Mouse (Mus musculus) kidney, embryonic 15.5 days (tissue): ENCODE results near the gene Nav3. TPM values are rescaled to one million over a fixed set of nuclear protein-coding genes. Genes with fewer than 3 reads are reported as not detected.

Experiments
- ATAC-seq: fragments of 200-750 bp; cut with Nextera tagmentation; replicated peaks from 2 replicates; pipeline ENCODE4 v1.8.0; 2017; ENCODE audit warnings: moderate TSS enrichment; ENCODE audit not compliant: low FRiP score
- H3K27ac ChIP-seq: fragments of 300-500 bp; sonication (generic); 2 replicates; pipeline ENCODE4 v1.5.1; 2015; ENCODE audit warnings: mild to moderate bottlenecking, inconsistent platforms
- H3K27me3 ChIP-seq: fragments of 300-500 bp; sonication (generic); 2 replicates; pipeline ENCODE4 v1.6.1; 2015; ENCODE audit warnings: inconsistent platforms
- H3K36me3 ChIP-seq: fragments of 300-500 bp; sonication (generic); 2 replicates; pipeline ENCODE4 v1.6.1; 2015; ENCODE audit warnings: inconsistent platforms
- H3K4me1 ChIP-seq: fragments of 300-500 bp; sonication (generic); 2 replicates; pipeline ENCODE4 v1.6.1; 2015; ENCODE audit warnings: inconsistent platforms
- H3K4me2 ChIP-seq: fragments of 300-500 bp; sonication (generic); 2 replicates; pipeline ENCODE4 v1.6.1; 2015; ENCODE audit warnings: moderate library complexity, mild to moderate bottlenecking, inconsistent platforms
- H3K4me3 ChIP-seq: fragments of 300-500 bp; sonication (generic); replicated peaks from 2 replicates; pipeline ENCODE4 v1.5.1; 2015; ENCODE audit warnings: mild to moderate bottlenecking, inconsistent platforms
- H3K9ac ChIP-seq: fragments of 300-500 bp; sonication (generic); 2 replicates; pipeline ENCODE4 v1.6.1; 2015; ENCODE audit warnings: mild to moderate bottlenecking, inconsistent platforms
- H3K9me3 ChIP-seq: fragments of 300-500 bp; sonication (generic); replicated peaks from 2 replicates; pipeline ENCODE4 v1.6.1; 2016; ENCODE audit warnings: inconsistent platforms
- WGBS: fragments of 180-500 bp; shearing (Covaris S2); methylation state at CpG from one replicate; pipeline ENCODE4 v1.1.7; 2015; ENCODE audit warnings: mixed read lengths; 5-methylcytosine and 5-hydroxymethylcytosine counted together
- polyA plus RNA-seq: library from polyadenylated mRNA; unstranded; fragments of >200 nt; fragmentation: Nextera tagmentation; extraction: Ambion mirVana; gene quantifications from 2 replicates; pipeline ENCODE4 v1.2.1, GENCODE M21; 2015

Gene Nav3
- polyA plus RNA-seq, 1 experiment from 2014 or later, result 4.6 TPM

DNA sequence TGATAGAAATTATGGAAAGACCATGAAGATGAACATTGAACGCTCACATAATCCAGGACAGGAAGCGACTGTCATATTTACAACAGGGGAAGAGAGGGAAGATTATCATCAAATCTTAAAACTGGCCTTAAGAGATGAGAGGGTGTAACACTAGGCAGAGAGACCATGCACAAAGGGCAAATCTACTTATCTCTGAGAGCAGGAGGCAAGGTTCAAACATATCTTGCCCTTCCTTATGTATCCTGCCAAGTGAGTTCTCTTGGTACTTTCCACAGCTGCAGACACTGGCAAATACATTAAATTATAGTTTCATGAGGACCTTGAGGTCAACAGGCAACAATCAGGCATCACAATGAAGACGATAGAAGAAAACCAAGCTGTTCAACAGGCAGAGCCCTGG is 529.9 kb downstream of the Nav3 start:
- no peak overlapping the region for H3K27ac ChIP-seq
- no peaks in the 10 kb centered on the region for H3K36me3 ChIP-seq
- no peaks in the 10 kb centered on the region for H3K27me3 ChIP-seq
- H3K9ac ChIP-seq, result no peak overlapping the region
- H3K4me1 ChIP-seq, result peaks cover 18% of the 10 kb centered on the region
- WGBS, result 71% methylated on average over 3 of the region's 3 CpGs
- no peaks in the 10 kb centered on the region for H3K9me3 ChIP-seq
- ATAC-seq, result no peak
- H3K4me2 ChIP-seq, result no peak overlapping the region
- no peak overlapping the region for H3K4me3 ChIP-seq

DNA sequence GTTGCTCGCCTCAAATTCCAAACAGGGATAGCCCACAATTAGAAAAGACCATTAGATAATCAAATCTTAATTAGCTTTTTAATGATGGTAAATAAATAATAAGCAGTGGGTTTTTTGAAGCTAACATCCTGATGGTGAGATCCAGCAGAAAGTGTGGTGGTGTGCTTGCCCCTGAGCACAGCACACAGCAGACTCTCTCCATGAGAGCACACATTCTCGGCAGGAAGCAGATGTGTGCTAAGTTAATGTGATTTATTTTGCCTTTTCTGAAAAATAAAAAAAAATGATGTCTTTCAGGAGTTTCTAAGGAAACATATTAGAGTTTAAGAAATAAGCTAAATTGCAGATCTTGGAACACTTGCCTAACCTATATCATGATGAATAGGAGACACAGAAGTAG is 531.9 kb downstream of the Nav3 start:
- no peak for ATAC-seq
- H3K4me3 ChIP-seq, result no peak overlapping the region
- no peaks in the 10 kb centered on the region for H3K36me3 ChIP-seq
- no peaks in the 10 kb centered on the region for H3K9me3 ChIP-seq
- H3K27me3 ChIP-seq, result no peaks in the 10 kb centered on the region
- peaks cover 14% of the 10 kb centered on the region for H3K4me1 ChIP-seq
- H3K9ac ChIP-seq, result no peak overlapping the region
- H3K27ac ChIP-seq, result no peak overlapping the region
- WGBS, result 67% methylated on average over 2 of the region's 2 CpGs
- no peak overlapping the region for H3K4me2 ChIP-seq

DNA sequence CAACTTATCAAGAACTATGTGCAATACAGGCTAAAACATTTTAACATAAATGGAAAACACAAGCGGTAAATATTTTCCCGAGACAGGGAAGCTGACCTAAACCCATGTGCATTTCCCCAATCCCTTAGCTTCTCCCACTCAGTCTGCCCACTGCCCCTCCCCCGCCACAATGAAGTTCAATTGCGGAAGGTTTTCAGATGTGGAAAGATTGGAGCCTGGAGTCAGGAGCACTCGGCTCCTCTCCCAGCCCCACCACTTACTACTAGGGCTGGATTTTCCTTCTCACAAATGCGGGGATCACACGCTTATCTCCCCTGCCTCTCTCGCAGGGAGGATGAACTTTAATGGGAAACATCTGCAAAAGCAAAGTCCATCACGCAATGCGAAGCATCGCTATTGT is 534.6 kb downstream of the Nav3 start:
- peak; percentile 57; the same call in 1 of the 2 replicates for ATAC-seq

DNA sequence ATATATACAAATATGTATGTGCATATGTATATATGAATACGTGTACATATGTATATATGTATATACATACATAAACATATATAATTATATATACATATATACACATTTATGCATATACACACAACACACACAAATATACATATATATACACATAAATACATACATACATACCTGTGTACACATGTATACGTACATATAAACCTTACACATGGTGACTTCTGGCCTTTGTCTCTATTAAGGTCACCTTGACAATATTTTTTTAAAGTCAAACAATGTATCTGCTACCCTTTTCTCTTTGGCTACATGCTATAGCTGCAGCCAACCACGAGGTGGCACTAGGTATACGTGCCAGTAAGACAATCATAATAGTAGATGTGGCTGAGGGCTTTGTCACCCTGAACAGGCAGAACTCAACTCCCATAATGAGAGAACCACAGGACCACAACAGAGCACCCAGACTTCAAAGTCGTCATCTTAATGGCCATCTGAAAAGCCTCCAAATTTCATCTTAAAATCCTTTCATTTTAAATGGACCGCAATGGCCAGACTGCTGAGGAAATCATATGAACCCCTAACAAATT is 535.3 kb downstream of the Nav3 start:
- H3K27me3 ChIP-seq, result no peaks in the 10 kb centered on the region
- no peak overlapping the region for H3K27ac ChIP-seq
- peak overlapping the region; percentile 40 for H3K4me2 ChIP-seq
- no peak overlapping the region for H3K9ac ChIP-seq
- H3K9me3 ChIP-seq, result no peaks in the 10 kb centered on the region
- 12% methylated on average over 6 of the region's 6 CpGs for WGBS
- peak; percentile 90 for ATAC-seq
- H3K4me3 ChIP-seq, result peak overlapping the region; percentile 14; the same call in 1 of the 2 replicates
- H3K36me3 ChIP-seq, result no peaks in the 10 kb centered on the region
- peaks cover 4% of the 10 kb centered on the region for H3K4me1 ChIP-seq

More for the DNA sequence above, 534.6 kb downstream of the Nav3 start:
- peak overlapping the region; percentile 14 for H3K4me3 ChIP-seq
- H3K36me3 ChIP-seq, result no peaks in the 10 kb centered on the region
- H3K9ac ChIP-seq, result no peak overlapping the region
- no peak overlapping the region for H3K27ac ChIP-seq
- H3K27me3 ChIP-seq, result no peaks in the 10 kb centered on the region
- H3K9me3 ChIP-seq, result no peaks in the 10 kb centered on the region
- WGBS, result 44% methylated on average over 11 of the region's 11 CpGs
- peaks cover 4% of the 10 kb centered on the region for H3K4me1 ChIP-seq
- peak overlapping the region; percentile 40 for H3K4me2 ChIP-seq

DNA sequence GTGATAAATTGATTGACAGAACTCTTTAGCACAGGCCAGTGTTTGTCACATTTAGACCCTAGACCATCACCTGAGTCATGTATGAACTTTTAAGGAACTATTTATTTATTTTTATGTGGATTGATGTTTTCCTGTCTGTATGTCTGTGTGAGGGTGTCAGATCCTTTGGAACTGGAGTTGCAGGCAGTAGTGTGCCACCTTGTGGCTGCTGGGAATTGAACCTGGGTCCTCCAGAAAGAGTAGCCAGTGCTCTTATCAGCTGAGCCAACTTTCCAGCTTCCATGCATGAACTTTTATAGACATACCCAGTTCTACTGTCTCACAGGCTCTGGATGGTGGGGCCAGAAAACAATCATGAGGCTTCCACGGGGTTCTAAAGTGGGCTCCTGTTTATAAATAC is 536.5 kb downstream of the Nav3 start:
- Histone ChIP-seq H3K36me3 (no peaks in the 10 kb centered on the region), H3K4me2 (no peak overlapping the region), H3K27me3 (no peaks in the 10 kb centered on the region), H3K4me3 (no peak overlapping the region), H3K9ac (no peak overlapping the region), H3K27ac (no peak overlapping the region), H3K9me3 (no peaks in the 10 kb centered on the region), H3K4me1 (peaks cover 4% of the 10 kb centered on the region)
- WGBS, result 55% methylated on average over 1 of the region's 1 CpGs
- no peak for ATAC-seq

DNA sequence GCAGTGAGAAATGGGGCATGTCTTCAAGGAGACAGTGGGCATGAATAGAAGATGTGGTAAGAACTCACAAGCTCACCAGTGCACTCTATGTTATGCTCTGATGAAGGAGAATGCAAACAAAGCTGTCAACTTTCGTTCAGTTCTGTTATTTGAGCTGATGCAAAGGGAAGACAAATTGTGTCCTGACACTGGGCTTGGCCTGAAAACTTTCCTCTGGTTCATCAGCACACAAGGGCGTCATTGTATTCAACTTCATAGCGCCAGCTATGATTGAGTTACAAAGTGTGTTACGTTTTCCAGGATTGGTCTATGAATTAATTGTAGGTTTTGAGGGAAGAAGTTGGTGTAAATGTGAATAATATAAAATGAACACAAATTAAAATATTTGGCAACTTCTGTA is 548.8 kb downstream of the Nav3 start:
- peaks cover 11% of the 10 kb centered on the region; the same call in 1 of the 2 replicates for H3K4me1 ChIP-seq
- WGBS, result 65% methylated on average over 4 of the region's 4 CpGs
- no peak overlapping the region for H3K9ac ChIP-seq
- no peaks in the 10 kb centered on the region for H3K36me3 ChIP-seq
- no peak overlapping the region for H3K4me2 ChIP-seq
- H3K27me3 ChIP-seq, result no peaks in the 10 kb centered on the region
- no peak overlapping the region for H3K27ac ChIP-seq
- no peak for ATAC-seq
- no peak overlapping the region for H3K4me3 ChIP-seq
- no peaks in the 10 kb centered on the region for H3K9me3 ChIP-seq

DNA sequence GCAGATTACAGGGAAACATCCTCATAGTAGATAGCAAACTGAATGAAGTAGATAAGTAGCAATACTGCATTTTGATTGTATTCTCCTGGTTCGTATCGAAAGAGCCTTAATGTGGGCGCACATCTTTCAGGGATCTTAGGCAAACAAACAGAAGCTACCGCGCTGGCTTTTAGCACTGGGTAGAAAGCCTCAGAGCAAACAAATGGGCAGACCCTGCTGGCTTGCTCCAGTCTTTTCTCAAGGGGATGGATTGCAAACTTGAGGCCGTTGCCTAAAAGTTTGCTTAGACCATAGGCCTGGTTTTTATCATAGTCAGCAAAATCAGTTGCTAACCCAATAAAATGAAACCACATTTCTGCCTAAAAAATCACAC is 549.6 kb downstream of the Nav3 start:
- Histone ChIP-seq H3K4me3 (no peak overlapping the region), H3K27me3 (no peaks in the 10 kb centered on the region), H3K4me2 (0 out of 2 replicates have a peak overlapping the region, but pooled peaks have one; percentile 4), H3K4me1 (peaks cover 11% of the 10 kb centered on the region; the same call in 1 of the 2 replicates), H3K9ac (no peak overlapping the region), H3K27ac (no peak overlapping the region), H3K9me3 (no peaks in the 10 kb centered on the region), H3K36me3 (no peaks in the 10 kb centered on the region)
- WGBS, result 45% methylated on average over 6 of the region's 6 CpGs
- ATAC-seq, result no peak

DNA sequence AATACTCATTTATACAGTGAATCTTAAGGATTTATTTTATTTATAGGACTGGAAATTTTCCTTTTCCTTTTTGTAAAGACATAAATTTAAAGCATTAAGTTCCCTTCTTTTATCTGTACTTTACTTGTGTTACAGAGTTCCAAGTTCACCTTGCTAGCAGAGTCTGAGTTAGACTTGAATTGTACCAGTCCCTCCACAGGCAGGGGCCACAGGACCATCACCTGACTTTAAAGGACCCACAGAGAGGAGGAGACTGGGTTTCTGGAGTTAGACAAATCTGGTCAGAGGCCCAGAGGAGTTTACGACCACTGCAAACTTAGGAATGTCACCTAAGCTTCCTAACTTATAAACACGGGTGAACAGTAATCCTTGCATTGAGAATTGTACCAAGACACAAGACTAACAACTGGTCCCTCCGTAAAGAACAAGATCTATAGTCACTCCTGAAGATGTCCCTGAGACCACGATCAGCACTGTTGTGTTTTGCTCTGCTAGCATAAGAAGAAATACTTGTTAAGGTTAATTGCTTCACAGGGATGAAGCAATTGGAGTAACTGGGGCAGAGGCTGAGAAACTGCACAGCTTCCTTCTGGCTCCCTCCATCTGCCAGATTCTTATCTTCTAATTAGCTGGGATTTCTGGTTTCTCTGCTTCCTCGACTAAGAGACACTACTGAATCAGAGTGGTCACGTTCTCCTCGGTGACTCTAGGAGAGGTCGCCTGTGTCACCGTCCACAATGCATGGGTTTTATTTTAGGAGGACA is 550.2 kb downstream of the Nav3 start:
- Histone ChIP-seq H3K4me2 (0 out of 2 replicates have a peak overlapping the region, but pooled peaks have one; percentile 4), H3K9me3 (no peaks in the 10 kb centered on the region), H3K4me1 (peaks cover 11% of the 10 kb centered on the region; the same call in 1 of the 2 replicates), H3K9ac (no peak overlapping the region), H3K27ac (no peak overlapping the region), H3K27me3 (no peaks in the 10 kb centered on the region), H3K36me3 (no peaks in the 10 kb centered on the region), H3K4me3 (no peak overlapping the region)
- ATAC-seq, result no peak; the same call in 1 of the 2 replicates
- 29% methylated on average over 9 of the region's 9 CpGs for WGBS

DNA sequence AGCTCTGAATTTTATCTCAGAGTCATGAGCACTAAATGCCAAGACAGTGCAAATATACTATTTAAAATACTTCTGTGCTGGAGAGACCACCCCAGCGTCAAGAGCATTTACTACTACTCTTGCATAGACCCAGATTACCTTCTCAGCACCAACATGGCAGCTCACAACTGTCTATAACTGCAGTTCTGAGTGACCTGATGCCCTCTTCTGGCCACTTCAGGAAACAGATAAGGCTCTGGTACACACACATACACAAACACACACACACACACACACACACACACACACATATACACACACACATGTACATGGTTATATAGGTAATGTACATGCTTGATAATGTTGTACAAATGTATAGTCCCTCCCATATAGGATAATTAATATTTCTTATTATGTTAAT is 551.2 kb downstream of the Nav3 start:
- no peak overlapping the region for H3K9ac ChIP-seq
- H3K4me3 ChIP-seq, result no peak overlapping the region
- no peaks in the 10 kb centered on the region for H3K9me3 ChIP-seq
- no peak overlapping the region for H3K27ac ChIP-seq
- 76% methylated on average over 1 of the region's 1 CpGs for WGBS
- peaks cover 11% of the 10 kb centered on the region; the same call in 1 of the 2 replicates for H3K4me1 ChIP-seq
- no peaks in the 10 kb centered on the region for H3K27me3 ChIP-seq
- H3K4me2 ChIP-seq, result no peak overlapping the region
- no peak for ATAC-seq
- no peaks in the 10 kb centered on the region for H3K36me3 ChIP-seq

DNA sequence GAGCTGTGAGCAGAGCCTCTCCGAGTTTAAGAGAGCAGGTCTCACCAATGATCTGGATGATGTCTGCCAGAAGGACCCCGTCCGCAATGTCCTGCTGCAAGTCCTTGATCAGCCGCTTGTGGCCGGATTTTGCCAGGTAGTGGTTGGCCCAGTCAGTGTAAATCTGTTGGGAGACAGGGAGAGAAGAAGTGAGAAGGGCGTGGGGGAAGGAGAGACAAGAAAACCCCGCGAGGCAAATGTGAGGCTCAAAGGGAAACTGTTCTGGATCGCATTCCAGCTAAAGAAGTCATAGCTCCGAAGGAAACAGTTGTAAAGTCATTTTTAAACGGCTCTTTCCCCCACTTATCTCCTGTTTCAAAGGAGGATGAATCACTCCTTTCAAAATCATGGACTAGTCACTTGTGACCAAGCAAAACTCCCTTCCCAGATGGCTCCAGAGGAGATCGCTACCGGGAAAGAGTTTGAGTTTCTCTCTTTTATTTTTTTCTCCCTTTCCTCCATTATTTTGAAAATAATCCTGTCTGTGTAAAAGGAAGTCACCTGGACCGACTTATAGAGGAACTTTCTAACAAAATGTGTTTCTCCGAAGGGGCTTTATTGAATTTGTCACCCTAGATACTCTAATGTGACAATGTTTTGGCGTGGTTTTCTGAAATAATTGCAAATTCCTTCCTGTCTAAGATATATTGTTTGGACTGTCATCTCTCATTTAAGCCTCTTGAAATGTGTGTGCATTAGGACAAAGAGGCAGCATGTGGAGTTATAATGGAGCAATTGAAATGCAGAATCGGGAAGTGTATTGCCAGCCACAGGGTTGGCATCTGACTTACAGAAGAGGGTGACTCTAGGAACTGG is 552.1 kb downstream of the Nav3 start:
- Histone ChIP-seq H3K36me3 (no peaks in the 10 kb centered on the region), H3K9me3 (no peaks in the 10 kb centered on the region), H3K27ac (peak overlapping the region; percentile 52; the same call in 1 of the 2 replicates), H3K4me1 (peaks cover 11% of the 10 kb centered on the region; the same call in 1 of the 2 replicates), H3K4me3 (no peak overlapping the region), H3K27me3 (no peaks in the 10 kb centered on the region), H3K9ac (no peak overlapping the region), H3K4me2 (peak overlapping the region; percentile 37)
- ATAC-seq, result peak; percentile 85
- WGBS, result 45% methylated on average over 17 of the region's 17 CpGs

DNA sequence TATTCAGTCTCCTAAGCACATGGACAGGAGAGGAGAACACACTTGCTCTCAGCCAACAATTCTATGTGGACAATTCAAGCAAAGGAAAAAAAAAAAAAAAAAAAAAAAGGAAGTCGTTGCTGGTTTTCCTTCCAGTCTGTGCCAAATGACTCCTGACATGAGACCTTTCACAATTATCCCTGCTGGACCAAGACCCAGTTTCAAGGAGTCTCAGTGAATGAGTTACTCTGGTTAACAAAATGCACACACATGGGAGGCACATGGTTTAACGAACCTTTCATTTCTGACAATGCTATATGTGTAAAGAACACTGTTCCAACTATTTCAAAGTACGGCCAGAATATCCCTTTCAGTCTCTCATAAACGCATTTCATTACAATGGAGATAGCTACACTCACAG is 552.8 kb downstream of the Nav3 start:
- peaks cover 11% of the 10 kb centered on the region; the same call in 1 of the 2 replicates for H3K4me1 ChIP-seq
- 71% methylated on average over 4 of the region's 4 CpGs for WGBS
- no peak overlapping the region for H3K9ac ChIP-seq
- no peaks in the 10 kb centered on the region for H3K27me3 ChIP-seq
- no peaks in the 10 kb centered on the region for H3K36me3 ChIP-seq
- no peak overlapping the region for H3K4me3 ChIP-seq
- H3K9me3 ChIP-seq, result no peaks in the 10 kb centered on the region
- H3K4me2 ChIP-seq, result peak overlapping the region; percentile 37
- no peak for ATAC-seq
- H3K27ac ChIP-seq, result peak overlapping the region; percentile 52; the same call in 1 of the 2 replicates

DNA sequence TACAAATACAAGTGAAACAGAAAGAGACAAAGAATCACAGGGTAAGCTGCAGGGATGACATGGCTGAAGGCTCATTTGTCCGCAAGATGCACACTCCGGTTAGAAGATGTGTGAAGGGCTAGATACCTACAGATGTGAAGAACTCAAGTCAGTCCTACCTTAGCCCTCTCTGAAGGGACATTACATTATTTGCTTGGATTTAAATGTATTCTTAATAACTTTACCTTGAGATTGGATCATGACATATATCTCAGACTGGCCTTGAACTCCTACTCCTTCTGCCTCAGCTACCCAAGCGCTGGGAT is 566.9 kb downstream of the Nav3 start:
- no peak for ATAC-seq
- 74% methylated on average over 3 of the region's 3 CpGs for WGBS
- Histone ChIP-seq H3K4me2 (no peak overlapping the region), H3K36me3 (no peaks in the 10 kb centered on the region), H3K4me1 (0 out of 2 replicates have a peak, but pooled peaks cover 3% of the 10 kb centered on the region), H3K4me3 (no peak overlapping the region), H3K27ac (peak overlapping the region; percentile 11; the same call in 1 of the 2 replicates), H3K27me3 (no peaks in the 10 kb centered on the region), H3K9me3 (no peaks in the 10 kb centered on the region), H3K9ac (no peak overlapping the region)
